Mouse (Mus musculus): ENCODE data around the gene Msantd2. TPM values are rescaled to one million over a fixed set of nuclear protein-coding genes. Genes with fewer than 3 reads are reported as not detected.

Gene Msantd2
- polyA plus RNA-seq, 1 experiment = 40.7 TPM

DNA sequence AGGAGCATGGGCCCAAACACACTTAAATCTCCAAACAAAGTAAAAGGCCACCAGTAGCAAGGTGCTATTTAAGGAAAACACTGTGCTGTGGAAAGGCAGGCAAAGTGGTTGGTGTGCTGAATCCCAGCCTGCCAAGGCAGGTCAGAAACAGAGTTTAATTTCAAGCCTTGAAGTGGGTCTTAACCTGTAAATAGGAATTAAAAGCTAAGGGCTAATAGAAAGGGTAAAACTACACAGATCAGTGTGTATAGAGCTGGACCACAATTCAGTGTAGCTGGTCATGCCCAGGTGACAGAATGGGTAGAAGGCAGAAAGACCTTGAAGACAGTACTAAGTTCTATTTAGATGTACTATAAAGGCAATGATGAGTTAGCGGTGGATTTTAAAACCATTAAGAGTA lies 32.0 kb upstream of the Msantd2 start:
- Histone ChIP-seq H3K4me1 (ENCODE audit: control insufficient read depth, insufficient read depth, low read length) (peaks cover 6% of the 10 kb centered on the region; the same call in 1 of the 2 replicates), H3K27ac (ENCODE audit: insufficient read depth, low read length) (no peak overlapping the region), H3K4me3 (replicated peaks; ENCODE audit: insufficient read depth, low read depth, low read length) (no peak overlapping the region), H3K27me3 (ENCODE audit: control insufficient read depth, insufficient read depth, low read length) (no peaks in the 10 kb centered on the region; the same call in 1 of the 2 replicates)
- 93% methylated on average over 1 of the region's 1 CpGs for WGBS
- TF ChIP-seq CTCF (IDR thresholded peaks at IDR 0.05; ENCODE audit: borderline replicate concordance, insufficient read depth, low read depth, low read length) (no peak), POLR2A (IDR thresholded peaks at IDR 0.05; ENCODE audit: borderline replicate concordance, insufficient read depth, low read length) (no peak)
- DNase-seq = no peak

- peak overlapping the region; percentile 44 for H3K4me3 ChIP-seq (replicated peaks; ENCODE audit: insufficient read depth, low read depth, low read length)
- peaks cover 6% of the 10 kb centered on the region; the same call in 1 of the 2 replicates for H3K4me1 ChIP-seq (ENCODE audit: control insufficient read depth, insufficient read depth, low read length)
- H3K27me3 ChIP-seq (ENCODE audit: control insufficient read depth, insufficient read depth, low read length) = no peaks in the 10 kb centered on the region; the same call in 1 of the 2 replicates
- TF ChIP-seq POLR2A (IDR thresholded peaks at IDR 0.05; ENCODE audit: borderline replicate concordance, insufficient read depth, low read length) = no peak
- TF ChIP-seq CTCF (IDR thresholded peaks at IDR 0.05; ENCODE audit: borderline replicate concordance, insufficient read depth, low read depth, low read length) = no peak
- H3K27ac ChIP-seq (ENCODE audit: insufficient read depth, low read length) = no peak overlapping the region
- DNase-seq = no peak
- 25% methylated on average over 9 of the region's 9 CpGs for WGBS
Measured at GRCm38 (mm10) chr9:37459665-37460042, 29.5 kb upstream of the Msantd2 start.

DNA sequence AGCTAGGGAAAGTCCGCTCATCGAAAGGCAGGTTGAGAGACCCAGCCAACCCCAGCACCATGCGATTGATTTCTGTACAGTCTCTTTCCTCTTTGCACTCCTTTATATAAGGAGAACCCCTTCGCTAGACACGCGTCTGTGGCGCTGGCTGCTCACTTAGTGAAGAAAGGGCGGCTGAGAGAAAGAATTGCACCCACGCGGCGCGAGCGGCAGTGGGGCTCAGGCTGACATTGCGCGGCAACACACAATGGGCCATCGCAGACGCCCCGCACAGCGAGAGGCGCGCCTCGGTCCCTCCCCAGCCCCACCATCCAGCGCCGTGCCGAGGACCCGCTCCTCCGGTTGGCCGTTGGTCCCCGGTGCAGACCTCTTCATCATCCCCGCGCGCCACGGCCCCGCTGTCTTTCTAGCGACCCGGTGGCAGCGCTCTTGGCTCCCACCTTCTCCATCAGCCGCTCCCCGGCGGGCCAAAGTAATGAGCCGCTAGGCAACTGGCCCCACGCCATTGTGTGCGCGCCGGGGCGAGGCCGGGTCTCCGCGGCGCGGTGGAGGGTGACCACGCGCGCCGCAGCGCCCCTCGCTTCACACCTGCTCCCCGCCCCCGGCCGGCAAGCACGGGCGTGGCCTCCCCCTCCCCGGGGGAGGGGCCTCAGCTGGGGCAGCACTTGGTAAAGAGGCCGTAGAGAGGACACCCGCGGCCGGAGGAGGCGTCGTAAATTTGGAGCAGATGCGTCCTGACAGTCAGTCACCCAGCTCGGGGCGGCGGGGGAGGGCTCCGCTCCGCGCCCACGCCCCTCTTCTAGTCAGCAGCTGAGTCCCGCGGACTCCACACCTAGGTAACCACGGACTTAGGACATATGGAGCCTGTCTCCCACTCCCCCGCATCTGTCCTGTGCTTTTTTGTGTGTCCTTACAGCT lies 28.8 kb upstream of the Msantd2 start:
- Histone ChIP-seq H3K4me3 (replicated peaks; ENCODE audit: insufficient read depth, low read depth, low read length) (peak overlapping the region; percentile 44), H3K4me1 (ENCODE audit: control insufficient read depth, insufficient read depth, low read length) (peaks cover 6% of the 10 kb centered on the region; the same call in 1 of the 2 replicates), H3K27ac (ENCODE audit: insufficient read depth, low read length) (no peak overlapping the region), H3K27me3 (ENCODE audit: control insufficient read depth, insufficient read depth, low read length) (no peaks in the 10 kb centered on the region; the same call in 1 of the 2 replicates)
- TF ChIP-seq CTCF (IDR thresholded peaks at IDR 0.05; ENCODE audit: borderline replicate concordance, insufficient read depth, low read depth, low read length) (no peak), POLR2A (IDR thresholded peaks at IDR 0.05; ENCODE audit: borderline replicate concordance, insufficient read depth, low read length) (no peak)
- DNase-seq = peak; percentile 38 to 56
- WGBS = 1% methylated on average over 81 of the region's 81 CpGs

DNA sequence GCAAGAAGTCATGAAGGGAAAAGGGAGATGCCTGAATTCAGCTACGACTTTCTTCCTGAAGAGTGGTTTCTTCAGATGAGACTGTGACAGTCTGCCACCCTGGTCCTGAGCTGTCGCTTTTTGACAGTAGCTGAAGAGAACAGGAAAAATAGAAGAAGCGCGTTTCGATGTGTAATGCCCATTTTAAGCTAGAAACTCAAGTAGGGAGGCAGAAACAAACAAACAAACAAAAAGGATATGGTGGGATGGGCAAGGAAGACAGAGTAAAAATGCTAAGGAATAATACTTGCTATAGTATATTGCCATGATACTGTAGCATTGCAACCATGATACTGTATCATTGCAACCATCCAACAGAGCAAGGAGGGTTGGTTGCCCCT lies 28.2 kb upstream of the Msantd2 start:
- TF ChIP-seq POLR2A (IDR thresholded peaks at IDR 0.05; ENCODE audit: borderline replicate concordance, insufficient read depth, low read length) (no peak), CTCF (IDR thresholded peaks at IDR 0.05; ENCODE audit: borderline replicate concordance, insufficient read depth, low read depth, low read length) (no peak)
- peaks cover 6% of the 10 kb centered on the region; the same call in 1 of the 2 replicates for H3K4me1 ChIP-seq (ENCODE audit: control insufficient read depth, insufficient read depth, low read length)
- 25% methylated on average over 5 of the region's 5 CpGs for WGBS
- no peak overlapping the region for H3K27ac ChIP-seq (ENCODE audit: insufficient read depth, low read length)
- no peaks in the 10 kb centered on the region; the same call in 1 of the 2 replicates for H3K27me3 ChIP-seq (ENCODE audit: control insufficient read depth, insufficient read depth, low read length)
- DNase-seq = no peak
- peak overlapping the region; percentile 44 for H3K4me3 ChIP-seq (replicated peaks; ENCODE audit: insufficient read depth, low read depth, low read length)

- H3K27ac ChIP-seq (ENCODE audit: insufficient read depth, low read length) = no peak overlapping the region
- no peak overlapping the region for H3K4me3 ChIP-seq (replicated peaks; ENCODE audit: insufficient read depth, low read depth, low read length)
- no peak for DNase-seq
- 48% methylated on average over 3 of the region's 3 CpGs for WGBS
- TF ChIP-seq CTCF (IDR thresholded peaks at IDR 0.05; ENCODE audit: borderline replicate concordance, insufficient read depth, low read depth, low read length) (no peak), POLR2A (IDR thresholded peaks at IDR 0.05; ENCODE audit: borderline replicate concordance, insufficient read depth, low read length) (no peak)
- H3K27me3 ChIP-seq (ENCODE audit: control insufficient read depth, insufficient read depth, low read length) = no peaks in the 10 kb centered on the region; the same call in 1 of the 2 replicates
- peaks cover 3% of the 10 kb centered on the region; the same call in 1 of the 2 replicates for H3K4me1 ChIP-seq (ENCODE audit: control insufficient read depth, insufficient read depth, low read length)
Measured at GRCm38 (mm10) chr9:37461571-37461970, 27.5 kb upstream of the Msantd2 start.

GRCm38 (mm10) chr9:37462764-37463163 lies 26.4 kb upstream of the Msantd2 start:
- Histone ChIP-seq H3K27me3 (ENCODE audit: control insufficient read depth, insufficient read depth, low read length) (no peaks in the 10 kb centered on the region; the same call in 1 of the 2 replicates), H3K27ac (ENCODE audit: insufficient read depth, low read length) (no peak overlapping the region), H3K4me3 (replicated peaks; ENCODE audit: insufficient read depth, low read depth, low read length) (no peak overlapping the region), H3K4me1 (ENCODE audit: control insufficient read depth, insufficient read depth, low read length) (peaks cover 3% of the 10 kb centered on the region; the same call in 1 of the 2 replicates)
- peak; percentile 48 to 49 for DNase-seq
- TF ChIP-seq CTCF (IDR thresholded peaks at IDR 0.05; ENCODE audit: borderline replicate concordance, insufficient read depth, low read depth, low read length) (peak; percentile 25; the same call in 1 of the 2 replicates), POLR2A (IDR thresholded peaks at IDR 0.05; ENCODE audit: borderline replicate concordance, insufficient read depth, low read length) (no peak)
- 16% methylated on average over 7 of the region's 7 CpGs for WGBS

DNA sequence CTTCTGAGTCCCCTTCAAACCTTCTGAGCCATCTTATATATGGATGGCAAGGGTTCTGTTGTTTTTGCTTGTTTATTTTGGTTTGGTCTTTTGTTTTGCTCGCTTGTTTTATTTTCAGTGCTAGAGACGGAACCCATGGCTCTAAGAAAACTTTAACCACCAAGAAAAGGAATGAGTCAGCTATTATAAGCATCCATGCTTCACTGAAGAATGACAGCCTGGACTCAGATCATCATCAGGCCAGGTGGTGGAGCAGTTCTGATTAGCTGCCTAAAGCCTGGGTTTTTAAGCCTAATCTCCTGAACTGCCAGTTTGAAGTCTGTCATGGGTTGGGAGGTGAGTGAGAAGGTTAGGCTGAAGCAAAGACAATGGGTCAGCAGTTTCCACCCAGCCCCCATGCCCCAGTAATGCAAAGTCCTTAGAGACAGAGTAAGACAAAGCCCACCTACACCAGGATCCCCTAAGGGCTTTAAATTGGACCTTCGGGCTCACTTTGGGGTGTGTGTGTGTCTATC lies 15.5 kb upstream of the Msantd2 start:
- H3K4me3 ChIP-seq (replicated peaks; ENCODE audit: insufficient read depth, low read depth, low read length) = no peak overlapping the region
- WGBS = 83% methylated on average over 3 of the region's 3 CpGs
- no peak overlapping the region for H3K27ac ChIP-seq (ENCODE audit: insufficient read depth, low read length)
- H3K4me1 ChIP-seq (ENCODE audit: control insufficient read depth, insufficient read depth, low read length) = no peaks in the 10 kb centered on the region
- H3K27me3 ChIP-seq (ENCODE audit: control insufficient read depth, insufficient read depth, low read length) = no peaks in the 10 kb centered on the region
- TF ChIP-seq CTCF (IDR thresholded peaks at IDR 0.05; ENCODE audit: borderline replicate concordance, insufficient read depth, low read depth, low read length) (no peak), POLR2A (IDR thresholded peaks at IDR 0.05; ENCODE audit: borderline replicate concordance, insufficient read depth, low read length) (no peak)
- DNase-seq = no peak

All from cerebellum, adult 2 months (tissue).